Mouse (Mus musculus) limb, embryonic 11.5 days (tissue): ENCODE data around the gene Grm8. TPM values are rescaled to one million over a fixed set of nuclear protein-coding genes. Genes with fewer than 3 reads are reported as not detected.

Experiments used
- ATAC-seq: fragments of 200-750 bp; cut with Nextera tagmentation; 2 replicates; pipeline ENCODE4 v1.8.0; 2017; ENCODE audit warnings: low read depth; ENCODE audit not compliant: insufficient number of reproducible peaks, low FRiP score, low TSS enrichment
- DNase-seq: peaks from one replicate; pipeline ENCODE4 v3.0.0-alpha.2; 2015; ENCODE audit warnings: low spot score
- H3K27ac ChIP-seq: fragments of 300-500 bp; sonication (generic); replicated peaks from 2 replicates; pipeline ENCODE4 v1.5.1; 2014; ENCODE audit warnings: low read depth, mild to moderate bottlenecking, low read length
- H3K27me3 ChIP-seq: fragments of 300-500 bp; sonication (generic); 2 replicates; pipeline ENCODE4 v1.6.1; 2014; ENCODE audit warnings: mild to moderate bottlenecking, low read length, mixed read lengths; ENCODE audit not compliant: control insufficient read depth, insufficient read depth
- H3K36me3 ChIP-seq: fragments of 300-500 bp; sonication (generic); 2 replicates; pipeline ENCODE4 v1.6.1; 2014; ENCODE audit warnings: mild to moderate bottlenecking, low read length, moderate library complexity, mixed read lengths; ENCODE audit not compliant: control insufficient read depth, insufficient read depth
- H3K4me1 ChIP-seq: fragments of 300-500 bp; sonication (generic); 2 replicates; pipeline ENCODE4 v1.6.1; 2014; ENCODE audit warnings: low read length, mixed read lengths; ENCODE audit not compliant: control insufficient read depth, insufficient read depth
- H3K4me2 ChIP-seq: fragments of 300-500 bp; sonication (generic); 2 replicates; pipeline ENCODE4 v1.6.1; 2014; ENCODE audit warnings: low read depth, mild to moderate bottlenecking, moderate library complexity; ENCODE audit not compliant: severe bottlenecking
- H3K4me3 ChIP-seq: fragments of 300-500 bp; sonication (generic); 2 replicates; pipeline ENCODE4 v1.5.1; 2014; ENCODE audit warnings: low read depth, low read length
- H3K9ac ChIP-seq: fragments of 300-500 bp; sonication (generic); 2 replicates; pipeline ENCODE4 v1.6.1; 2014; ENCODE audit warnings: mild to moderate bottlenecking, low read length
- H3K9me3 ChIP-seq: fragments of 300-500 bp; sonication (generic); 2 replicates; pipeline ENCODE4 v1.6.1; 2016; ENCODE audit warnings: low read length; ENCODE audit not compliant: control insufficient read depth
- WGBS: fragments of 180-500 bp; shearing (Covaris S2); extraction: QIAGEN DNeasy Blood & Tissue Kit; methylation state at CpG from one replicate; pipeline ENCODE4 v1.1.7; 2014; 5-methylcytosine and 5-hydroxymethylcytosine counted together
- polyA plus RNA-seq: library from polyadenylated mRNA; unstranded; fragments of >200 nt; fragmentation: Nextera tagmentation; extraction: Ambion mirVana; gene quantifications from 2 replicates; pipeline ENCODE4 v1.2.1, GENCODE M21; 2014

Grm8 gene
- polyA plus RNA-seq, 1 experiment from 2014 or later = 0.51 TPM

DNA sequence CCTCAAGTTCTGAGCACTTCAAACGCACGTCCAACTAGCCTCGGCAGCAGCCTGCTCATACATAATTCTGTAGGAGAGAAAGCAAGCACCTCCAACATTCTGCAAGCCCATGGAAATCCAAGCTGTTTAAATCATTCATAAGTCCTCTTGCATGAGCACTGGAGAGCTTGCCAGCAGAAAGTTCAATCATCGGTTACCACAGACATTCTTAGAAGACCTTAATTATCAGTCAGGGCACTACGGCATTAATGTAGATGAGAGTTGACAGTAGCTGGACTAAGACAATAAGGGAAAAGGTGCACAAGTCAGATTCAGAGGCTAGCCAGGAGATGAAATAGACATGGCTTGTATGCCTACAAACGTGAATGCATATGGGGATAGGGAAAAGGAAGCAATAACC, 42.5 kb downstream of the Grm8 start:
- Histone ChIP-seq H3K4me3 (no peak overlapping the region), H3K36me3 (no peaks in the 10 kb centered on the region), H3K27me3 (no peaks in the 10 kb centered on the region), H3K4me2 (no peak overlapping the region), H3K9me3 (no peaks in the 10 kb centered on the region), H3K9ac (no peak overlapping the region), H3K27ac (no peak overlapping the region), H3K4me1 (no peaks in the 10 kb centered on the region)
- DNase-seq = no peak
- ATAC-seq = no peak
- 87% methylated on average over 6 of the region's 6 CpGs for WGBS

DNA sequence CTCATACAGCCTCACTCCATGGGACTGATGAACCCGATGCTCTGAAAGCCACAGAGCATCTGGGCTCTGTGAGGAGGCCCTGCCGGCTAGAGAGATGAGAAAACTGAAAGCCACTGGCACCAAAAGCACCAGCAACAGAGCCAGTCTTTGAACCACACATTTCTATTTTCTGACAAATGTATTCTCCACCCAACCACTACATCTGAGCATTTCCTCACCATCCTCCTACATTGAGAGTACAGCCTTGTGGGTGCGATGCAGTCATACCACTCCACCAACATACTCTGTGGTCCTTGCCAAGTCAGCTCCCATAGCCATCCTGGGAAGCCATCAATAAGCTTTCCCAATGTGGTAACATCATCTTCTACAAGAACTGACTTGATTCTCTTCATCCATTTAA, 43.1 kb downstream of the Grm8 start:
- Histone ChIP-seq H3K36me3 (no peaks in the 10 kb centered on the region), H3K27ac (no peak overlapping the region), H3K27me3 (no peaks in the 10 kb centered on the region), H3K4me3 (no peak overlapping the region), H3K9ac (no peak overlapping the region), H3K9me3 (no peaks in the 10 kb centered on the region), H3K4me2 (no peak overlapping the region), H3K4me1 (no peaks in the 10 kb centered on the region)
- ATAC-seq = no peak
- no peak for DNase-seq
- 90% methylated on average over 3 of the region's 3 CpGs for WGBS

DNA sequence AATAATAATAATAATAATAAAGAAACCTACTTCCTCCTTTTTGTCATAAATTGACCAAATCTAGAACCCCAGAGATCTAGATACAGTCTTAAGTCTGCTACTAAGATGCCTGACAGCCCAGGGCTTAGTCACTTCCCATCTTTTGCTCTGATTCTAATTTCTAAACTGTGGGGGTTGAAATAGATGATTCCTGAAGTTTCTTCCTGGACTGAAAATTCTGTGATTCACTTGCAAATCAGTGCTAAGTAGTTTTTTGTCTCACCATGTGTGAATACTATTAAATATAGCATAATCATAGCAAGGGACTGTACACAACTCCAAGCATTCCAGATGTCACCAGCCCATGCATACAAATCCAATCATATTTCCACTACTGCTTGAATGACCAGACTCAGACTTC, 44.0 kb downstream of the Grm8 start:
- Histone ChIP-seq H3K36me3 (no peaks in the 10 kb centered on the region), H3K27ac (no peak overlapping the region), H3K4me1 (no peaks in the 10 kb centered on the region), H3K9me3 (no peaks in the 10 kb centered on the region), H3K9ac (no peak overlapping the region), H3K27me3 (no peaks in the 10 kb centered on the region), H3K4me2 (no peak overlapping the region), H3K4me3 (no peak overlapping the region)
- DNase-seq (no peak), ATAC-seq (no peak)

DNA sequence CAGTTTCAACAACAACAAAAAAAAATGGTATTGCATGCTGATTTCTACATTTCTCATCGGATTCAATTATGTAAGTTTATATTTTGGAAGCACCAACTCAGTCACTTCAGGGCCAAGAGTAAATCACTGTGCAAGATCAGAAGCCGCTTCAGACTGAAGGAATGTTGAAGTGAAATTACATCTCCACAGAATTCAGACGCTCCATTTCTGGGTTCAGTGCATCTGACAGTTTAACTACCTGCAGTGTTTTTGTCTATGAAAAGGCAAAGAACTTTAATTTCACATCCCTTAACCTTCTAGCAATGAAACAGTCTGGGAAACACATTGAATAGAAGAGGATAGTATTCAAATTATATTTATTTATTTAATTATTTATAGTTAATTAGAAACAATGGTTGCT, 59.4 kb downstream of the Grm8 start:
- ATAC-seq (no peak), DNase-seq (no peak)
- no peak overlapping the region for H3K9ac ChIP-seq
- no peak overlapping the region for H3K4me3 ChIP-seq
- H3K4me2 ChIP-seq = no peak overlapping the region
- H3K36me3 ChIP-seq = no peaks in the 10 kb centered on the region
- no peaks in the 10 kb centered on the region for H3K27me3 ChIP-seq
- H3K4me1 ChIP-seq = no peaks in the 10 kb centered on the region
- 71% methylated on average over 3 of the region's 3 CpGs for WGBS
- no peaks in the 10 kb centered on the region for H3K9me3 ChIP-seq
- H3K27ac ChIP-seq = no peak overlapping the region

DNA sequence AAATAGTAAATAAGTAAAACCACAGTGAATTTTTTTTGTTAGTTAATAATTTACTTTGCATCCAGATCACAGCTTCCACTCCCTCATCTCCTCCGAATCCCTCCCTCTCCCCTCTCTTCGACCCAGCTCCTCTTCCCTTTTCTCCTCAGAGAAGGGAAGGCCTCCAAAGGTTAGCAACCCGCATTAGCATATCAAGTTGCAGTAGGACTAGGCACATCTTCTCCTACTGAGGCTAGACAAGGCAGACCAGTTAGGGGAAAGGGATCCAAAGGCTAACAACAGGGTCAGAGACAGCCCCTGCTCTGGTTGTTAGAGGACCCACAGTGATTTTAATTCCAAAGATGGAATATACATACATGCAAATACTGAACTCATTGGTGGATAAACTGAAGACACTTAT, 60.5 kb downstream of the Grm8 start:
- H3K27ac ChIP-seq = no peak overlapping the region
- WGBS = 67% methylated on average over 3 of the region's 3 CpGs
- no peaks in the 10 kb centered on the region for H3K27me3 ChIP-seq
- no peaks in the 10 kb centered on the region for H3K4me1 ChIP-seq
- no peaks in the 10 kb centered on the region for H3K36me3 ChIP-seq
- H3K9me3 ChIP-seq = no peaks in the 10 kb centered on the region
- no peak overlapping the region for H3K9ac ChIP-seq
- H3K4me2 ChIP-seq = no peak overlapping the region
- no peak overlapping the region for H3K4me3 ChIP-seq
- ATAC-seq (no peak), DNase-seq (no peak)

DNA sequence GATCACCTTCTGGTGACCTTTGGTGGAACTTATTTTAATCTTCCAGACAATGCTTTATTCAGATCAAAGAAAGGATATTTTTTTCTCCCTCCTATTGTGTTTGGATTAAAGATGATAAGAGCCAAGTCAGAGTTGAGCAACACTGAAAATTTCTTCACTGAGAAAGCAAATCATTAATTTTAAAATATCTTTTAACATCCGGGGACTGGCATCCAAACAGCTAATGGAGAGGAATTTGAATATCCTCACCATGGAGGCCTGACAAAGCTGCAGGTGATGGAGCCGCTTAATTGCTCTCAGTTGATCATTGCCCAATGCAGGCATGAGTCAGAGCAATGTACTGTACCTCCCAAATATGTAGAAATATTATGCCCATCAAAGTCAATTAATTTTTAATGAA, 83.0 kb downstream of the Grm8 start:
- Histone ChIP-seq H3K9ac (no peak overlapping the region), H3K4me3 (no peak overlapping the region), H3K27me3 (no peaks in the 10 kb centered on the region), H3K9me3 (no peaks in the 10 kb centered on the region), H3K27ac (no peak overlapping the region), H3K36me3 (no peaks in the 10 kb centered on the region), H3K4me1 (no peaks in the 10 kb centered on the region), H3K4me2 (no peak overlapping the region)
- no peak for ATAC-seq
- no peak for DNase-seq
- 90% methylated on average over 2 of the region's 2 CpGs for WGBS

DNA sequence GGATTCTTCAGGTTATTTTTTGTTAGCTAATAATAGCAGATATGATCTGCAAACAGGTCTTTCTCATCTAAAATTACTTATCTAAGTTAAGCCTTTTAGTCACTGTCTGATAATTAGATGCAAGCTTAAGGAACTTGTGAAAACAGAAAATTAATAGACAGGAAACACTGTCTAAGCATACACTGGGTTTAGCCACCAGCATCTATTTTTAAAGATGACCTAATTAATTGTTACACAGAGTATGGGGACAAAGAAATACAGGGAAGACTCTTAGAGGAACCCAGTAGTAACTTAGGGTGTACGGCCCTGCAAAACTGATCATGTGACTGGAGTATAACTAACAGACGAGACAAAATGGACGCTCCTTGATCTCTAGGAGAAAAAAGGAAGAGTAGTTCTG, 92.6 kb downstream of the Grm8 start:
- no peak overlapping the region for H3K4me2 ChIP-seq
- H3K9ac ChIP-seq = no peak overlapping the region
- no peak for ATAC-seq
- H3K4me1 ChIP-seq = no peaks in the 10 kb centered on the region
- no peak overlapping the region for H3K4me3 ChIP-seq
- no peak for DNase-seq
- no peaks in the 10 kb centered on the region for H3K27me3 ChIP-seq
- no peaks in the 10 kb centered on the region for H3K36me3 ChIP-seq
- H3K27ac ChIP-seq = no peak overlapping the region
- 89% methylated on average over 3 of the region's 3 CpGs for WGBS
- no peaks in the 10 kb centered on the region for H3K9me3 ChIP-seq

DNA sequence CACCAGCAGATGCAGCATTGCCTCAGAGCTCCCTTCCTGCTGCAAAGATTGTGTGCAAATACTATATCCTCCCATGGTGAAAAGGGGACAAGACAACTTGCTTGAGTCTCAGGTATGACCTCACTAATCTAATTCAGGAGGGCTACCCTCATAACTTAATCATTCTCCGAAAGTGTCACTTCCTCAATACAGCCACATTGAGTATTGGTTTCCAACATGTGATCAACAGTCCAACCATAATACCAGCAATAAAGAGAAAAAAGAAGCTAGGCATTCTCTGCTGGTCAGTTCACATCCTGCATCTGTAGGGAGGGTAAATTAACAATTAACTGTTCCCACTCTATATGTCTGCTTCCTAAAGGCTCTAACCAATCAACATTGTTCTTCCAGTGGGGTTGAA, 94.2 kb downstream of the Grm8 start:
- Histone ChIP-seq H3K4me3 (no peak overlapping the region), H3K4me1 (no peaks in the 10 kb centered on the region), H3K27ac (no peak overlapping the region), H3K9ac (no peak overlapping the region), H3K9me3 (no peaks in the 10 kb centered on the region), H3K4me2 (no peak overlapping the region), H3K36me3 (no peaks in the 10 kb centered on the region), H3K27me3 (no peaks in the 10 kb centered on the region)
- DNase-seq = no peak
- ATAC-seq = no peak
- WGBS = 94% methylated on average over 1 of the region's 1 CpGs

DNA sequence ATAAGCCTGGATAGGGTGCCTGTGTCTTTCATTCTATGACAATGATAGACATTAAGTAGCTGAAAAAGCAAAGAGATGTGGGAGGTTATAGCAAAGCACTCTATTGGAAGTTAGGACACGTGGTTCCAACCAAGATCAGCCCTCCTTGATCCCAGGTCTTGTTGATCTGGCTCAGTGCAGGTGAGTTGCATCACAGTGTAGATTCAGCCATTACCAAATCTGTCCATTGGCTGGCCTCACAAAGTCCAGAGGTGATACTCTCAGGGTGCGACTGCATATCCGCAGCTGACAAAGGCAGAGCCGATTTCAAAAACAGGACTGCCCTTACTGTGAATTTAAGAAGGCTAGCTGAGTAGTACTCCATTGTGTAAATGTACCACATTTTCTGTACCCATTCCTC, 103.0 kb downstream of the Grm8 start:
- Histone ChIP-seq H3K4me1 (no peaks in the 10 kb centered on the region), H3K9ac (no peak overlapping the region), H3K27me3 (no peaks in the 10 kb centered on the region), H3K9me3 (no peaks in the 10 kb centered on the region), H3K4me3 (no peak overlapping the region), H3K4me2 (no peak overlapping the region), H3K27ac (no peak overlapping the region), H3K36me3 (no peaks in the 10 kb centered on the region)
- ATAC-seq (no peak), DNase-seq (no peak)
- WGBS = 85% methylated on average over 4 of the region's 4 CpGs
